Mouse (Mus musculus) ES-Bruce4 (cell line): ENCODE results near the gene Rpl36al.

Experiments used
- CTCF ChIP-seq: IDR thresholded peaks from one replicate; pipeline ENCODE4 v1.8.1; 2011; ENCODE audit warnings: low read depth, low read length
- EP300 ChIP-seq: IDR thresholded peaks from 2 replicates; pipeline ENCODE4 v1.6.1; 2011; ENCODE audit warnings: low read depth, low read length; ENCODE audit not compliant: insufficient read depth
- POLR2A ChIP-seq: IDR thresholded peaks from one replicate; pipeline ENCODE4 v1.8.1; 2011; ENCODE audit warnings: low read length; ENCODE audit not compliant: insufficient read depth

DNA sequence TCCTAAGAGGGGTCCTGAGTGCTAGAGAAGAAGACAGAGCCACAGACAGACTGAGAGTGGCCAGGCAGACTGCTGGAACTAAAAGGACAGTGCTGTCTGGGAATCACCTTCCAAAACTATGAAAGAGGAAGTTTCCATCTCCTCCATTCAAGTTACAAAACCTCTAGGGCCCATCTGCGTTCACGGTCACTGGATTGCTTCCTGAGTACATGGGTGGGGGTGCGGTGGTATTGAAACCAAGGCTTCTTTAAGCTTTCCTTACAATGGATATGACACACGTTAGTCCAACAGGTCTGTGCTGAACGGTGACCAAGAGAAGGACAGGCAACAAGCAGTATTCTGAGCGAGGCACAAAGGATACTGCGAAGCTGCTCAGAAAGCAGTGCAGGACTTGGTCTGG is 30.5 kb upstream of the Rpl36al start:
- TF ChIP-seq POLR2A (no peak), EP300 (no peak), CTCF (no peak)
